Mouse (Mus musculus) kidney, postnatal 4 days (tissue): ENCODE results near the gene Slc39a10.
"Not testable (repeated sequence)": the region's sequence is repeated elsewhere in the genome, so short reads cannot be mapped to it uniquely, and the experiment has no call there.

Source experiments
- DNase-seq, 2 experiments: peaks; one replicate each; pipeline ENCODE4 v3.0.0; 2021; ENCODE audit warnings: mixed read lengths in 2 of 2

The Slc39a10 gene

DNA sequence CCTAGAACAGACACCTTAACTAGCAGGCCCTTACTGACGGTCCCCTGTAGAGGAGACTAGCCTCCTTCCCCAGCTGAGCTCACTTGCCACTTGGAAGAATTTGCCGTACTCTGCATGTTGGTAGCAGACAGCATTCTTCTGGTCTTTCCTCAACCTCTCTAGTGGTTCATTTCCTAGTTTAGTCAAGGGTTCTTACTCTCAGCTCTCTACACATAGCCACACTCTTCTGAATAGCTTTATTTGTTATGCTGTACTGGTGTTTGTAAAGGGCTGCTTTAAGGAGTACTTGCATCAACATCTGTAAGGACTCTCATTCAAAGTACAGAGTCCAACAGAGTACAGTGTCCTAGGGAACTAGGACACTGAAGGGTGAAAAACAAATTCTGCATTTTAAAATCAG lies 29.2 kb downstream of the Slc39a10 start:
- DNase-seq = no peak

DNA sequence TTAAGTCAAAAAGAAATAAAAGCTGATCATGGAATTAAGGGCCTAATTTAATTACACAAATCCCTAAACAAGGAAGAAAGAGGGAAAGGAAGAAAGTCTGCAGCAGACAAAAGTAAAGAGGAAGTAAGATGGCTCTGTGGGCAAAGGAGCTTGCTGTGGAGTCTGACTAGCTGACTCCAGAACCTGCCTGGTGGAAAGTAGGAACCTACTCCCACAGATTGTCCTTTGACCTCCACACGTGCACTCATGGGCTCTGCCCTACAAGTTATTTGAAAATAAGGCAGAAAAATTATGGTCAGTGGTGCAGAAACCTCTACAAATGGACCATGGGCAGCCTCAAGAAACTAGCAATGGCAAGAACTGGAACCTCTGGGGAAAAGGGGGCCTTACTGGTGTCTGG lies 32.6 kb downstream of the Slc39a10 start:
- DNase-seq = no peak

DNA sequence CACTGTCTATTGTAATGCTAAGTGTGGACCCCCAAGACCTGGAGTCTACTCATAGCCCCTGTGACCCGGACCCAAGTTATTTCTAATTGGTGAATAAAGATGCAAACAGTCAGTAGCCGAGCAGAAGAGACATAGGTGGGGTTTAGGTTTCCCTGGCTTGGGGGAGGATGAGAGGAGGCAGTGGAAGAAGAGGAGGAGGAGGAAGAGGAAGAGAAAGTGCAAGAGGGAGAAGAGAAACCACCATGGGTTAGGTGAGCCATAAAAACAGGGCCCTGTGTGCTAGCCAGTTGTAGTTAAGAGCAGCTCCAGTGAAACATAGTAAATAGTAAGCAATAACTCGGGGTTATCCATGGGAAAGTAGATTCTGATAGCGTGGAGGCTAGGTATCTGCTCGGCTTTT lies 34.1 kb downstream of the Slc39a10 start:
- DNase-seq = no peak

DNA sequence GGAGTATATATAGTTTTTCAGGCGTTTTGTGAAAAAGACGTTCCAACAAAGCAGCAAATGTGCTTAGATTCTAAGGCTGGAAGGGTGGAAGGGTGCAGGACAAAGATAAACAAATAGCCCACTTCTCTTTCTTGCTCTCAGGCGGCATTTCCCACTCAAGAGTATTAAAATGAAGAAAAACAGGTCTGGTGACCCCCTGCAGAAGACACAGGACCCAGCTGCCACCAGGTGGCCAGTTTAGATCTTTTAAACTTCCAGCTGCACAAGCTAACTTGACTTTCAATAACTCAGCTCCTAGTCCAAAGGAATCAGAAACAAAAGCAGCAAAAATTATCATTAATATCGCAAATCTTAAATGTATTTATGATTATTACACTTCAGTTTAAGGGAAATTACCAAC lies 36.2 kb downstream of the Slc39a10 start:
- peak; percentile 10 to 29 for DNase-seq

DNA sequence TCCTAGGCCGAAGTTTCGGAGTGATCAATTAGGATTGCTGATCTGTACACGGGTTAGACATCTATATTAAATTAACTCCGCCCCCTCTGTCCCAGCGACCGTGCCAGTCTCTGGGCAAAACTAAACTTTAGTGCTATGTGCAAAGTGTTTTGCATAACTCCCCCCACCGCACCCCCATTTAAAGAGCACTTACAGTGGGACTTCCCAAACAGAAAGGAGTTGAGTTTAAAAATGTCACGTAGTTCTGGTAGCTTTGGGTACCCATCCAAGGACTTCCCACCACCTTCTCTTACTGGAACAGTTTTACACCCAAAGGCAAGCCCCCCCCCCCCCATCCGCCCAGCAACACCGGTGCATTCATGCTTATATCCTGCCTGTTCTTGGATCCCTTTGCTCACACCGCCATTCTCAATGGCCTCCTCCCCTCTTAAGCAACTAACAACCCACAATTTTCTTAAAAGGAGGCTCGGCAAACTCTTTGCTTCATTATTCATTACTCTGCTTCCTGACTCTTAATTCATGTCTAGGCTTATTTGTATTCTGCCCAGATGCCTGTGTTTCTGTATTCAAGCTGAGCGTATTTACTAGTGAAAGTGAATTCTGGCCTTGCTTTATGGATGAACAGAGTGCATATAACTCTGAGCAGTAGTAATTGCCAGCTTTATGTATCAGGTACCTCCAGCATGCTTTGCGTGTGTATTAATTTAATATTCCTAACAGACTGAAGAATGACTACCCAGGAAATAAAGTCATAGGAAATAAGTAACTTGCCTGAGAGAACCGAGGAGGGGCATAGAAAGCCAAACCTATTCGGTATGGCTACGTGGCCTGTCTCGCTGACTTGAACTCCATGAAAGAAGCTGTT lies 38.4 kb downstream of the Slc39a10 start:
- DNase-seq = peak in 1 of 2 experiments; percentile 12

DNA sequence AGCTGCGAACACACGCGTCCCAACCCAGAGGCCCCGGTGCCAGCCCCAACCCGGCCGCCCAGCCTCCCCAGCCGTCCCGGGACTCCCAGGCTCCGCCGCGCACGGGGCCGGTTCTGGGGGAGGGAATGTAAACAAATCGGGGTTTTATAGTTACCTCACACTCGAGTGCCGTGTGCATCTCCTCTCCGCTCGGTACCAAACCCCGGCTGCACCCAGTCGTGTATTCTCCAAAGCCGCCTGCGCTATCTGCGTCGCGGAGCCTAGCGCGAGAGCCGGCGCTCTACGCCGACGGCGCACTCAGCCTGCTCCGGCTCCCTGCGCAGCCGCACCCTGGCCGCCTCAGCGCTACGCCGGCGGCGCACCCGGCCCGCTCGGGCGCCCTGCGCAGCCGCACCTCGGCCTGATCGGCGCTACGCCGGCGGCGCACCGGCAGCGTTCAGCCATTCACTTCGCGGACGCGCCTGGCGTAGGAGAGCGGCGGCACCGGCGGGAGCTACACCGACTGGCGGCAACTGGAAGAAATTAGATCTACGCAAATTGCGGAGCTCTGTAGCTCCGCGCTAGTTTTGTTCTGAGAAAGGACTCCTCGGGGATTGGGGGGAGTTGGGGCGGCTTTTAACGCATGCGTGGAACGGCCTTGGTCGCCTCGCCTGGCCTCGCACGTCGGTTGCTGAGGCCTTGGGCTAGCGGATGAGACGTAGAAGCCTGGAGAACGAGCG lies 39.2 kb downstream of the Slc39a10 start:
- DNase-seq = peak; percentile 98

DNA sequence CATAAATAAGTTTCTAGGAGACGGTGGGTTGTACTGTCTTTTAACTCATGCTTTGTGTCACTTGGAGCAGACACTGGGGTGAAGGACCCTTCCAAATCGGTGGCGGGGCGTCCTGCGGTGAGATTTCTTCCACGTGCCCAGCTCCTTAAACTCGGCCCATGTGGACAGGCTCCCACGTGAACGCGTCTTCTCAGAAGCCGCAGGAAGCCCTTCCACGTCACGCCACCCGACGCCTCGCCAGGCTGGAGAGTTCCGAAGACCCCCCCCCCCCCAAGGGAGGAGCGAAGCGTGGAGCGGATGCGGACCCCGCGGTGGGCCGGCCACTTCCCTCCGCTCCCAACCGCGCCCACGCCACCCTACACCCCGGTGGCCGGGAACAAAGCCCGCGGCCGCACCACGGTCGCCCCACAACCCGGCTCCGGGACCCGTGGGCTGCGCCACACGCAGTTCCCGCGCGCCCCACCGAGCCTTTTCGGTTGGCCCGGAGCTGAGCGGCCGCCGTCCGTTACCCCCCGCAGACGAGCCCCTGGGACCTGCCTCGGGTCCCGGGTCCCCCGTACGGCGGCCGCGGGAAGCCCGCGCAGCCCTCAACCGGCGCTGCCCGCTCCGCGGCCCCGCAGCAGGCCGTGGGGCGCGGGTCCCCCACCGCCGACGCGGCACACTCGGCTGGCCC lies 39.9 kb downstream of the Slc39a10 start:
- peak; percentile 80 to 89 for DNase-seq

DNA sequence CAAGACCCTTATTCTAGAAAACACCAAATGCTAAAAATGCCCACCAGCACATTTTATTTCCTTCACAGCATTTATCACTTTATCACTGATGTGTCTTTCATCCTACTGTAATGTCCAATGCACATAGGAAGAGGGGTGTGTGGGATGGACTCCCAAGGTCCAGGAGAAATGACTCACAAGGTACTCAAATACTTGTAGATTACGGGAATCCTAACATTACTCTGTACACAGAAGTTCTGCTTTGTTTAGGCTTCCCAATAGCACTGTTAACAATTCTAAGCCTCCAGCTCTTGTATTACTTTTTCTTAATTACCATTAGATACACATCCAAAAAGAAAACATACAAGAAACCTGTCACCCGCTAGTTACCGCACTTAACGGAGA lies 40.4 kb downstream of the Slc39a10 start:
- DNase-seq = no peak

DNA sequence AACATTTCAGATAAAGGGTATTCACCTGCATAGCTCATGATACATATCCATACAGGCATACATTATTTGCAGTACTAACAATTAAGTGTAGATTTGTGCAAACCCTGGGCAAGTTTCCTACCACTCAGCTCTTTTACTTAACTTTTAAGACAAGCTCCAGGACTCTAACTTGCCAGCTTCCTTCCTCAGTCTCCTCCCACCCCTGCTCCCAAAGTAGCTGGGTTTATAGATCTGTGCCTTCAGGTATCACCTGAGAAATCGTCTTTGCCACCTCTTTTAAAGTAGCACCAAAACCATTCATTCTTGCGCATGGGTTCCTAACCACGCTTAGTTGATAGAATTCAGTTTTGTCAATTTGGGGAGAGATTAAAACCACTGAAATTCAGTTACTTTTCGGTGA lies 41.1 kb downstream of the Slc39a10 start:
- DNase-seq = no peak

DNA sequence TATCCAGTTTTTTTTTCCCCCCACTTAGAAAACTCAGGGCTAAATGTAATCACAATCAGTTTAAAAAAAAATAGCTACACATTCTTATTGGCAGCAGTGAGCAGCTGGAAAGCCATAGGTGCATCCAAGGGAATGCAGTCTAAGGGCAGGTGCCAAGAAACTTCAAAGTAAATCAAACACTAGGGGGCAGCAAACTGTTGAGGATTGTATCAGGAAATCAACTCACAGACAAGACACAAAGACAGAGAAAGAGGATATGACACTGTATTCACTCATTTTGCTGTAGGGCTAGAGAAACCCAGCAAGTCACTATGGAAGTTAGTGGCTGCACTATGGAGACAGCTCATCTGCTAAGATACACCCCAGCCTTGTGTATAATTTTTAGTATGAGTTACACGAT lies 42.9 kb downstream of the Slc39a10 start:
- DNase-seq = peak; percentile 45 to 57

DNA sequence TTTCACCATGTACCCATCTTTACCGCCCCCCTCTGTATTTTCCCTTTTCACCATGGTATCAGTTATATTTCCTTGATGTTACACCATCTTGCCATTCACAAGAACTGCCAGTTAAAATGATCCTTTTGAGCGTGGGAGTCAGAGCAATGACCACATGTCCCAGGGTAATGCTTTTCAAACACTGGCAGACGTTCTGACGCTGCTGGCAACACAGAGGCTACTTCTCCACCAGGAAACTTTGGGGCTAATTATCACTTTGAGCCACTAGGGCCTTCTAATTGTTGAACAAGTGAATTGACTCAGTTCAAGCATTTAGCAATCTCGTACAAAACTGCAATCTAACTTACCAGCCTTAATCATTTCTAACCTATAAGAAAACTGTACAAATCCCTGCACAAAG lies 47.4 kb downstream of the Slc39a10 start:
- no peak for DNase-seq

DNA sequence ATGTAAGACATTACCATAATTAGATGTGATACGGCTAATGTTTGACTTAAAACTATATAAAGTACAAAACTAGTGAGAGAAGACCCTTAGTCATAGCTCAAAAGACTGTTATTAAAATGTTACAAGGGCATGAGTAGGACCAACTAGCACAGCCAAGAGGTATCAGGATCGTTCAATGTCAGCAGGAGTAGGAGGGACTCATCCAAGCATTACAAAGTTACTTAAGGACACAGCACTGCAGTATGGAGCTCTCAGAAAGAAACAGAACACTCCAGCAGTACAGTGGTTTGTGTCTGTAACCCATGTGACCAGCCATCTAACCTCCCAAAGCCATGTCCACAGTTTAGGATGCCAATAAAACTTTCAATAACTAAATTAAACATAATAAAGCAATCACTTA lies 48.4 kb downstream of the Slc39a10 start:
- DNase-seq = no peak

DNA sequence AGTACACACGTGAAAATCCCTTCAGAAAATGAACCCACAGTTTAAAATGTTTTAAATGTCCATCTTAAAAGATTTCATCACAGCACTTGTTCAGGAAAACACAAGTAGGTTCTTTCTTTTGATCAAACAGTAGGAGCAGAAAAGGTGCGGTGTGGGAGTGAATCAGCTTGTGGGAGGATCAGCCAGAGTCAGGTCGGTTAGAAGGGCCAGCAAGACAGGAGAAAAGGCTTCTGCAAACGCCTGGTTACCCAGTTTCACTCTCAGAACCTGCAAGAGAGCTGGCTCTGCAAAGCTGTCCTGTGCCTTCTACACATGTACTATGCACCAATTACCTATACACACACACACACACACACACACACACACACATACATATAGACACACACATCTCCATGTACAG lies 49.2 kb downstream of the Slc39a10 start:
- peak; percentile 7 to 12 for DNase-seq

DNA sequence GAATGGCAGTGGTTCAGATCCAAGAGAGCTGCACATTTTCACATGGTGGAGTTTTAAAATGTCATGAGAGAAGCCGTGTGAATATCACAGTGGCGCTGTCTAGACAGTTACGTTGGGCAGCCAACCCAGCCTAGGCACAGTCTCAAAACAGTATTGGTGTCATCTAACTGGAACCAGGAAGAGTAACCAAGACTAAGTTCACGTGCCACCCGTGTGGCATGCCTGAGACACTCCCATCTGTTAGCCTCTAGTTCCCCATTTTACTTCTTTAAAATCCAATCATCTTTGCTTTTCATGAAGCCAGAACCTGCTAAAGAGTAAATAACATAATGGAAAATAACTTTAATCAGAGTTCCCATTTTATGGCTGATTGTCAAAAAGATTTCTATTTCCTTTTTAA lies 60.7 kb downstream of the Slc39a10 start:
- DNase-seq = no peak

DNA sequence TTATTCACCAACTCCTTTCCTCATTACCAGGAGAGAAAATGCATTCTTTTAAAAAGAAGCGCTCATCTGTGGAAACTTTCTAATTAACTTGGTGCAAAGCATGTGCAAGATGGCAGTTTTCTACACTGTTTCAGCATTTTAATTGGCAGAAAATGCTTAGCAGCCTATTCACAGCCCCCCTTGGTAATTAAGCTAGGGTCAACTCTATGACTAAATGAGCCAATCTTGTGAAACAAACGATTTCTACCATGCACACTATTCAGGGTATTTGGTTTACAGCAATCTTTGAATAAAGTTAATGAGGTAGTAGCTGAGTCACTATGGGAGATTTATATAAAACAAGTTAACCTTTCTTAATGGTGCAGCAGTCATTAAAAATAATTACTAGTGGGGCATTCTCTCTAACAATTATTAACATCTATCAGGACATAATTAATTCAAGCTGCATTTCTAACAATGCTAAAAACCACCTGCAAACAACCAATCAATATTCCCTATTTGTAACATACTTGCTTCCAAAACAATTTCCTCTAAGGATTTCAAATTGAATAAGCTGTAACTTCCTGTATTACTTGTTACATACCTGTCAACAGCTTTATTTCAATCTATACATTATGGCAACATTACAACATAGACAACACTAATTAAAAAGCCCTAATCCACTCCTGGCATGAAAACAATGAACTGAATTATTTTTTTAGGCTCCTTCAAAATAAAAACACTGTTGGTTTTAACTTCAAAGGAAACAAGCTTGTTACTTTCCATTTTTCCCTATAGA lies 62.4 kb downstream of the Slc39a10 start:
- DNase-seq = no peak

DNA sequence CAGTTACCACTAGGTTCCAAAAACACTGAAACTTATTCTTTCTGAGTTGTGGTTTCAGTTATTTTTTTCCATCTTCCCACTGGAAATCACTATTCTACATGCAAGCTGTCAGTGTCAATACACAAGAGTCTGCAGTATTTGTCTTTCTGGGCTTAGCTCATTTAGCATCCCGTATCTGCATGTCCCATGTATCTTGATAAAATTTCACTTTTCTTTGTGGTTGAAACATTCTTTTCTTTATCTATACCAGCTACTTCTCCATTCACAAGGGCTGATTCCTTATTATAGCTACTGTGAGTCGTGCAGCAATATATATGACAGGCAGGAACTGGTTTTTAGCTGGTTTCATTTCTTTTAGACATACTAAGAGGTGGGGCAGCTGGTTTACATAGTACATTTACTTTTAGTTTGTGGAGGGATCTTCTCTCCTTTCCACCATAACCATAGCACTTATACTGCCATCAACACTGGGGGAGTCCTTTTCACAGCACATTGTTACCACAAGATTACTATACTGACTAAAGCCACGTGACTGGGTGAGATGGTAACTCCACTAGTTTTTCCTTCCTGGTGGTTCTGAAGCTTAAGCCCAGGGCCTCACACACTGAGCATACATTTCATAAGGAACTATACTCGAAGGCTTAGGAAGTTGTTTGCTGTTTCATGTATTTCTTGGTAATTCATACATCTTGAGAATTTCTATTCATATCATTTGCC lies 70.2 kb downstream of the Slc39a10 start:
- no peak for DNase-seq

DNA sequence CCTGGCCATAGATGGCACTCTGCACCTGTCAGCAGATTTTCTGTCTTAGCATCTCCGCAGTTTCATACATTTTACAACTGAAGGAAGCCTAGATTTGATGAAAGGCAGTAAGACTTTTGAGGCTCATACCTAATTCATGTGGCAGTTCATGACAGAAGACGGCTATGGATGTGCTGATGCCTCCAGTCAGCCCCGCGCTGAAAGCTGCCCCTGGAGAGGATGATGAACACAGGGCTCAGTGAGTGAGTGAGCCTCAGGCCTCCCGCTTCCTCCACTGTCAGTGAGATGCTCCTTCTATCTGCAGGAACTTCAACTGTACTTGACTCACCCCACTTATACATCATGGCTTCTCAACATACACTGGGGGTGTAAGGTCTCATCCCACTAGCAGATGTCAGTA lies 74.7 kb downstream of the Slc39a10 start:
- DNase-seq = no peak

DNA sequence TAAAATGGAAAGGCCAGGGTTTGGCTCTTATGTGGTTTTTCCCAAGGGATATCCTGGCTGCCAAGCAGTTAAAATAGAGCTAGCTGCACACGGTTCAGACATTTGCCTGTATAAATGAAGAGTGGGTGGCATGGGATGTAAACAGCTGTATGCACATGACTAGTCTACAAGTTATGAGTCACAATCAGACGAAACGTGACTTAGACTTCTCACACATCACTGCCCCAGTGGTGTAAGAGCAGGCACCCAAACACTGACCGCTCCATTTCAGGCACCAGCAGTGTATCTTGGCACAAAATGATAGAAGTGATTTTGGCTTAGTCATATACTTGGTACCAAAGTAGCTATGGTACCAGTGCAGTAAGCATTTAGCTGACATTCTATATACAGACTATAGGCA lies 84.0 kb downstream of the Slc39a10 start:
- not testable (repeated sequence) for DNase-seq

DNA sequence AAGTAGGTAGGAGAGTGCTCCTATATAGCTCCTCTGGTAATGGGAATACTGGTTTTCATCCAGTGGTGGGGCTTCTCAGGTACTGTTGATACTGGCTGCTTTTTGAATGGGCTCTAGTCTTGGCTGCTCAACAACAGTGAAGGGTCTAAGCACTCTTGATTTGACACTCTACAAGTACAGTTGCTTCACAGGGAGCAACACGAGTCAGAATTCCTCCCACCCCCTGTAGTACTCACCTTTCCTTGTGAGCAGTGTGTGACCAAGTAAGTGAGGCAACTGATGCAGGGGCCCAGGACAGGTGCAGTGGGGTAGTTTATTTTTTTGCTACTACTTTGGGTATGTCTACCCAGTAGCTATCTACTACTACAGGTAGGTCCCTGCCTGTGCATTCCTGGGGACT lies 87.6 kb downstream of the Slc39a10 start:
- DNase-seq = no peak

DNA sequence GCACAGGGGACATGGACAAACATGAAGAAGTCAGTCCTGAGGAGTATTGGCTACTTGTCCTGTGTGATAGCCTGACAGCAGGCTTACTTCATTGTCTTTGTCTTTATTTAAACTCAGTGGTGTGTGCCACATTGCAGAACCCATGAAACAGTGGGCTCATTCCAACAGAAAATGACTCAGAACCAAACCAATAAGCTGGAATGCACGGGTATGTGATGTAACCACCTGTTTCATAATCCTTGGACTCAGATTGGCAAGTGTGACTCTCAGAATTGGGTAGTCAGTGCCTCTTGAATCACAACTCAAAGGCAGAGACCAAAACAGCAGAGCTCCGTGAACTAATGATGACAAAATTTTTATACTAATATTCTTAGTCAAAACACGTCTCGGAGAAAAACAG lies 110.4 kb downstream of the Slc39a10 start:
- DNase-seq = not testable (repeated sequence)

DNA sequence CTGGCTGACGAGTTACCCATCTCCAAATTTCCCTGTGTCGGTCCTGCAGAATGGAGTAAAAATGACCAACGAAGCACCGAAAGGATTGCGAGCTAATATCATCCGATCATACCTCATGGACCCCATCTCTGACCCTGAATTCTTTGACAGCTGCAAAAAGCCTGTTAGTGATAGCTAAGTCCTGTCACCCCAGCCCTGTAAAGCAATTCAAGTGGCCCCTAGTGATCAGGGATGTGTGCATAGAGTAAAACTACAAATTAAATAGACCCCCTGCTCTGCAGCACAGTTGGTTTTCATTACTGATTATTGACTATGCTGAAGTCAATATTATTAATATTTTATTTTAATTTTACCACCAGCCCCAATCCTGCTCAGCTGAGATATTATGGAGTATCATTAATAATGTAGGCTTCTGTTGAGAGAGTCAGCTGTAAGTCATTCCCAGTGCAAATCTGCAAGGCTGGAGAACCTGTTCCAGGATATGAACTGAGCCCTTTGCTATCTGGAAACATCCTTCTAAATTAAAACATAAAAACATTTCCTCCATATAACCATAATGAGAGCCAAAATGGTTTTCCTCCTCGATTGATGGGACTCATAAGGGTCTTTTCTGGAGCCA lies 122.5 kb downstream of the Slc39a10 start:
- not testable (repeated sequence) for DNase-seq

DNA sequence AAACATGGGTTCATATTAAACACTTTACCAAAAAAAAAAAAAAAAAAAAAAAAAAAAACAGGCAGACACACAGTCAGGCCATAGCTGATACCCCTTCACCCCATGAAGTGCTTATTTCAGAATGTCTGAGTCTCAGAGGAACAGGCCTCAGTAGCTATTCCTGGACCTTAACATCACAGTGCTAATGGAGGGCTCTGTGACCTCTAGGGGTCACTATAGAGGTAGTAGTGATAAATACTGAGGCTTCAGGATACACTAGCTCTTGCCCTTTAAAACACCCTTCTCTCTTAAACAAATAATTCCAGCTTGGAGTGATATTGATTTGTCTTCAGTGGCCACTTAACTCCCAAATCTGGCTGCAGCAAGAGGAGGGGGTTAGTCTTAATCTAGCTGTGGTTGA lies 123.3 kb downstream of the Slc39a10 start:
- DNase-seq = not testable (repeated sequence)
